Mouse (Mus musculus) kidney, adult 18-20 months (tissue): ENCODE measurements around the gene Fam25c.
A peak's percentile ranks its signal among the peaks of the same experiment; 100 is the strongest.

Experiments
- DNase-seq: peaks from one replicate; pipeline ENCODE4 v3.0.0; 2021

Fam25c gene

DNA sequence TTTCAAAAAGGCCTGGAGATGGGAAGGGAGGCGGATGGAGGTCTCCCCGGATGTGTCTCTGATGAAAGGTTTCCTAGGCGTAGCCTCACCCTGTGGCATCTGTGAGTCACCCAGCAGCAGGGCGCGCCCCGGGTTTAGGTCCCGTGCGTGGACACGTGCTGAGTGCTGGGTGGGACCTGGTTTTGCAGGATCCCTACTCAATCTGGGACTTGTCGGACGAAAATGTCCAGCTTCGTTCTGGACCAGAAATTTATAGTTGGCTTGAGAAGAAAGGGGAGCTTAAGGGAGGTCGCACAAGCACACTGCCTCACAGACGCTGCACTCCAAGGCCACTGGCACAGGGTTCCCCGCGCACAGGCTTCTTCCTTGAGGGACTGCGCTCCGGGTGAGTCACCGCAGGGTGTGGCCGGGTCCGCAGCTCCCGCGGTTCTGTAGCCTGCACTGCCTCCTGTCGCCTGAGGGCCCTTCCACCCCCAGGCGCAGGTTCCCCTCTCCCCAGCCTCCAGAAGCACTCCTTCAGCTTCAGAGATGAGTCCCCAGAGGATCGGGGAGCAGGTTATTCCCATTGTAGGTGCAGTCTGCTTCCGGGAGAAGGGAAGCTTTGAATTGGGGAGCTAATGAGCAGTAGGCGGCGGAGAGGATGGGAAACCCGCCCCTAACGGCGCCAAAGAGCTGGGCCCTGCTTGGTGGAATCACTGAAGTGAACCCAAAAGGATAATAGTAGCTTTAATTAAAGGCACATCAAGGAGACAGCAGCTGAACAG is 8.4 kb upstream of the Fam25c start:
- DNase-seq = peak; percentile 67

DNA sequence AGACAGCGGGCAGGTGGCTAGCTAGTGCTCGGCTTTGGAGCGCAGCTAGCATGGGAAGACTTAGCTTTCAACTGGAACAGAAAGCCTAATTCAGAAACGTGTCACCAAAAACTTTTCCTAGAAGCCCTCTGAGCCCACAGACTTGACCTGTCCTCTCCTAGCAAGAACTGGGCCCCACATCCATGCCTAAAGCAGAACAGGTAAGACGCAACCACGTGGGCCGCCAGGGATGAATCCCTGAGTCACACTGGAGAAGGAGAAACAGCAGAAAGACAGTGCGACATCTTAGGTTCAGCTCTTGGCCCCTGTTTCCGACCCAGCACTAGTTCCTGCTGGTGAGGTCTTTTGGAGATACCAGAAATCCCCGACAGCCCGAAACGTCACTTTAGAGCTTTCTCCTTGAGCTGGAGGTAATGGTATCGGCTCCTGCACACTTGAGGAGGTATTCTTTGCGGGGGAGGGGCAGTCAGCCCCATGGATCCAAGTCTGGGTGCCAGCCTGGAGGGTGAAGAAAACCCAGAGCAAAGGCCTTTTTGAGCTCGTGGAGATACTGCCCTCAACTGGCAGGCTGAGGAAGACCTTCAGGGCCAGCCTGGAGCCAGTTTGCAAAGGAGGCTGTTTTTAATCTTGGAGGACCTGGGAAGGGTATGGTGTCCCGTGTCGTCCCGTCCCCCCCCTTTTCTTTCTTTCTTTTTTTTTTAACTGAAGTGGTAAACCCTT is 7.7 kb upstream of the Fam25c start:
- DNase-seq = peak; percentile 81

DNA sequence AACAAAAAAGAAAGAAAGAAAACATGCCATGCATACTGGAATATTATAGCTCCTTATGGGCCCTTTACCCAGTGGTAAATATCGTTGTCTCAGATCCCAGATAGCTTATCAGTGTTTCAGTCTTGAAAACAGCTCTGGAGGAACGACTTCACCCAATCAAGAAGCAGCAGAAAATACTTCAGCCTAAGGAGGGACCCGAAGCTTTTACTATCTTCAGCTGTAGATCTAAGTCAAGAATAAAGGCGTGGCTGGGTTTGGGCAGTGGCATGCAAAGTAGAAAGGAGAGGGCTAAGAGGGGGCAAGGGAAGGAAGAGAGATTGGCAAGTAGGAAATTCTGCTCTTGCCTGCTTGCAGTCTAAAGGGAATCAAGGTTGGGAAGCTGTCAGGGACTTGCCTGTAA is 6.9 kb upstream of the Fam25c start:
- no peak for DNase-seq

DNA sequence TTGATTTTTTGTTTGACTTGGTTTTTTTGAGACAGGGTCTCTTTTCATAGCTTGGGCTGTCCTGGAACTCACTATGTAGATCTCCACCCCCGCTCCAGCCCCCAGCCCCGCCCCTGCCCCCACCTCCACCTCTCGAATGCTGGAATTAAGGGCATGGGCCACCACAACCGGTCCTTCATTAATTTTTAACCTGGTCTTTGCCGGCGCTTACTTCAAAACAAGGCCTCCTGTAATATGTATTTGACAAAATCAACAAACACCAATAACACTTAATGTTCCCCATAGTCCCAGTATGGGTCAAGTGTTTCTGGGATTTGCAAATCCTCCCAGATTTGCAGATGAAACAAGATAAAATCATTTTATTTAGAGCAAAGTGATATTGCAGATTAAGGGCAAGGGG is 5.0 kb upstream of the Fam25c start:
- no peak for DNase-seq

DNA sequence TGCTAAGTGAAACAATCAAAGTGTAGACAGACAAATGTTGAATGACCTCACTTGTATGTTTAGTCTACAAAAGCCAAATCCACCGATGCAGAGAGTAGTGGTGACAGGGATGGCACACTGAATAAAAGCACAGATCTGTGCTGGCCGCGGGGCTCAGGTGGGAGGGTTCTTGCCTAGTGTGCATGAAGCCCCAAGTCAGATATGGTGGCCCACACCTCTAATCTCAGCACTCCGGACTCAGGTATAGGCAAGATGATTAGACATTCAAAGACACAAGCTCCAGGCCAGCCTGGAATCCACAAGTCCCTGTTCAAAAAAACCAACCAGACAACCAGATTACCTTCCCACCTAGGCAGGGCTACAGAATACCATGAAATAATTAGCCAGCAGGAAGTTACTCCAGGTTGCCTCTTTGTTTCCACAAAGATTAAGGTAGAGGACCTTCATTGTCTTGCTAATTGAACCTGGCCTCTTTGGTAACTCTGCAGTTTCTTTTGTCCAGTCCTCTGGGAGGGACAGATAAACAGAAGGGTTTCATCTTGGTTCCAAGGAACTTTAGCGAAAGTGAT is 4.5 kb upstream of the Fam25c start:
- DNase-seq = no peak

DNA sequence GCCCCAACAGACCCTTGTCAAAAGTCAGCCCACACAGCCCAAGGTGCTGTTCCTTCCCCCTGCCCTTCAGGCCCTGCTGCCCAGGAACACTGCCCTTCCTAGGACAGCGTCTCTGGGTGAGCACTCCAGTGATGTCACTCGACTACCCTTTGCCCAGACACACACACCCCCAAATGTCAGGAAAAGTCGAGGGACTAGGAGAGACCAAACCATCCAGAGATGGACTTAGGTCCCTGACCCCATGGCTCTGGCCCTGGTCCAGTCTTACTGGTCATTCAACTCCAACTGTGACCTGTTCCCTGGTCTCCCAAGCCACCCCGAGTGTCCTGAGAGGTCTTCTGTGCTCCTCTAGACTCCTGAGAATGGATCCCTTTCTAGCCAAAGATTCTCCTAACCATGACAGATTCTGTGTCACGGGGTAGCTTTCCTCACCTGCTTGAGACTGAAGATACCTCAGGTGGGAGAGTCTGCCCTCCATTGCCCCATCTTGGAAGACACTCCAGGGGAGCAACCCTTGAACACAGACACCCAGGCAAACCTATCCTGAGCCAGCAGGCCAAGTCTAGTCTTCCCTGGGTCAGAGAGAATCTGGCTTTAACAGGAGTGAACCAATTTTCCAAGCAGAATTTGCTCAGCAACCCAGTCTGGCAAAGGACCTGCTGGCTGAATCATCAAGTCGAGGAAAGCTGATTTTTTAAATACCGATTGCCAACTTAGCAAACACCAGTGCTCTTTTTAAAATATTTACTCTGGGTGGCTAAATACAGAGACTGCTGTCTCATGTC is 2.6 kb upstream of the Fam25c start:
- DNase-seq = peak; percentile 80

DNA sequence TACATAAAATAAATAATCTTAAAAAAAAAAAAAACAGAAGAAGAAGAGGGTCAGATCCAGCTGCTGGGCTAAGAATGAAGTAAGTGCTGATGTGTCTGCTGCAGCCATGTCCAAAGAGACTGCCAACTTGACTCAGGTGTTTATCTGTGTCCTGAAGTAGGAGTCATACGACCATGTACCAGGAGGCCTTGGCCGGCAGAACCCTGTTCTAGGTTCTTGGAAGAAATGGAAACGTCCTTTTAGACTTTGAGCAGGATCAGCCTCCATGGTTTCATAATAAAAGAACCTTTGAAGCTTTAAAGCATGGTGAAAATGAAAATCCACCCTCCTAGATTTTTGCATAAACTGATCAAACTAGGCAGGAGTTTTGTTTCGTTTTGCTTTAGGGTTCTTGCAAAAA is 777 bp downstream of the Fam25c start:
- DNase-seq = no peak

DNA sequence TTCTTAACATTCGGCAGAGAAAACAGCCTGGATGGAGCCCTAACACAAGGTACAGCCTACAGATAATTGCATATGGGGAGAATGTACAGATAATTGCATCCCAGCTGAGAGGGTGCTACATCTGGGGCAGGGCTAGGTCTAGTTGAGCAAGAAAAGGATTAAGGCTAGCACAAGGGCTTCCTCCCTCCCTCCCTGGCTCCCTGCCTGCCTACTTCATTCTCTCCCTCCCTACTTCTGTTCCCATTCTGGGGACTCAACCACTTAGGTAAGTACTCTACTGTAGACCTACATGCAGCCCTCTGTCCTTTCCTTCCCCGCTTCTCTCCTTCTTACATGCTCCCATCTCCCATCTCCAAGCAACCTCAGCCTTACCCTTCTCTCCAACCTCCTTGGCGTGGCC is 1.9 kb downstream of the Fam25c start:
- no peak for DNase-seq

DNA sequence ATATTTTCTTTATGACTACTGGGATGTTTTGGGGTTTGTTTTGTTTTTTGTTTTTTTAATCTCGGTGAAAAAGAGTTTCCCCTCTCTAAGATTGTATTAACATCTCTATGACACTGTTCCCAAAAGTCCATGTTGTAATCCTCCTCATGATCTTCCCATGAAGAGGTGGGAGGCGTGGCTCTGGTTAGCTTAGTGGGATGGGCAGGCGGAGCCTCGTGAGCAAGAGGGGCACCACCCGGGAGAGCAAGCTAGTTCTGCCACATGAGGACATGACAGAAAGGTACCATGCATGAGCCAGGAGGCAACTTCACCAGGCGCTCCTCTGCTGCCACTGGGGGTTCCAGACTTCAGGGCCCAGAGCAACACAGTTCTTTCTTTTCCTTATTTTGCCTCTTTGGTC is 2.7 kb downstream of the Fam25c start:
- no peak for DNase-seq

DNA sequence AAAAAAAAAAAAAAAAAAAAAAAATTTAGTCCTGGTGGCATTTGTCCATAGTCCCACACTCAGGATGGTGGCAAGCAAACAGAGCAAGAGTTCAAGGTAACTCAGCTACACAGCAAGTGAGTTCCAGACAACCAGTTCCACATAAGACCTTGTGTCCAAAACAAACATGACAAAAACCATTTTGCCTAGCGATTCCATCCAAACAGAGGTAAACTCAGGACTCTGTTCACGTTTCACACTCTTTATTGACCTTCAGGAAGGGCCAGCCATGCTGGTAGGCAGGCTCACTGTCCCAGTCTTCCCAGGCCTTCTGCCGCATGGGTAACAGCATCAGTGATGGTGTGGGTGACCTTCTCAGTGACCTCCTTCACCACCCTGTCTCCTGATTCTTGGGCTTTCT is 3.6 kb downstream of the Fam25c start:
- DNase-seq = no peak

DNA sequence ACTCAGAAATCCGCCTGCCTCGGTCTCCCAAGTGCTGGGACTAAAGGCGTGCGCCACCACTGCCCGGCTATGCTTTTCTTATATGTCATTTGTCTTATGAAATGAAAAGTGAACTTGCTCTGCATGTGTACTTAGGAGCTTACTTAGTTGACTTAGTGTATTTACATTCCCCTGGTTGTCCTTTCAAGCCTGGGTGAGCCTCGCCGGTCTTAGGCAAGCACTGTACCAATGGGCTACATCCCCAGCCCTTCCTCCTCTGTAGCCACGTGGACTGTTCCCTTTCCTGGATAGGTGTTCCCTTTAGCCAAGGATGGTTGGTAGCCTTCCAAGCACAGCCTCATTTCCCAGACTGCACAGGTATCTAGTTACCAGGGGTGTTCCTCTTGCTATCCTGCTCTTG is 6.2 kb downstream of the Fam25c start:
- no peak for DNase-seq

DNA sequence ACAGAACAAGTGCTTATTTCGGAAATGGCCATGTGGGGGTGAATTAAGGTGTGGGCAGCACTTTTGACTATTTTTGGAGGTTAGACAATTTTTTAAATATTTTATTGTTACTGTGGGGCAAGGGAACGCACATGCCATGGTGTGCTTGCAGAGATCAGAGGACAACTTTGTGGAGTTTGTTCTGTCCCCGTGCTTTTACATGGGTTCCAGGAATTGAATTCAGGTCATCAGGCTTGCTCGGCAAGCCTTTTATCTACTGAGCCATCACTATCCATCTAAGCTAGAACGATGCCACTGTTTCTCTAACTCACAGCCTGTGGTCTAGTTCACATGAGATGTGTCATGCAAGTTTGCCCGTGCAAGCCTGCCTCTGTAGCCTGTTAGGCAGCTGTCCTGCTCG is 6.9 kb downstream of the Fam25c start:
- no peak for DNase-seq

DNA sequence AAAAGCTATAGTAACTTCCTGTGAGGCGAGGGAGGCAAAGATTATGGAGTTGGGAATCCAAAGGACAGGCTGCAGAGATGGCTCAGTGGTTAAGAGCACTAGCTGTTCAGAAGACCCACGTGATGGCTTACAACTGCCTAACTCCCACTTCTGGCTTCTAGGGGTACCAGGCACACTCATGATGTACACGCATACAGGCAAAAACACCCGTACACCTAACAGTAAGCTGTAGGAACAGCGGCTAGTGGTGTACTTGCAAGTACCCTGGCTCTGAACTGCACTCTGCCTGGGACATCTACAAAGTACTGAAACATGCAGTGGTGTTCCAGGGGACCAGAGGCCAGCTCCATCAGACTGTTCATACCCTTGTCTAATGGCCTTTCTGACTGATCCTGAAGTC is 8.1 kb downstream of the Fam25c start:
- no peak for DNase-seq

DNA sequence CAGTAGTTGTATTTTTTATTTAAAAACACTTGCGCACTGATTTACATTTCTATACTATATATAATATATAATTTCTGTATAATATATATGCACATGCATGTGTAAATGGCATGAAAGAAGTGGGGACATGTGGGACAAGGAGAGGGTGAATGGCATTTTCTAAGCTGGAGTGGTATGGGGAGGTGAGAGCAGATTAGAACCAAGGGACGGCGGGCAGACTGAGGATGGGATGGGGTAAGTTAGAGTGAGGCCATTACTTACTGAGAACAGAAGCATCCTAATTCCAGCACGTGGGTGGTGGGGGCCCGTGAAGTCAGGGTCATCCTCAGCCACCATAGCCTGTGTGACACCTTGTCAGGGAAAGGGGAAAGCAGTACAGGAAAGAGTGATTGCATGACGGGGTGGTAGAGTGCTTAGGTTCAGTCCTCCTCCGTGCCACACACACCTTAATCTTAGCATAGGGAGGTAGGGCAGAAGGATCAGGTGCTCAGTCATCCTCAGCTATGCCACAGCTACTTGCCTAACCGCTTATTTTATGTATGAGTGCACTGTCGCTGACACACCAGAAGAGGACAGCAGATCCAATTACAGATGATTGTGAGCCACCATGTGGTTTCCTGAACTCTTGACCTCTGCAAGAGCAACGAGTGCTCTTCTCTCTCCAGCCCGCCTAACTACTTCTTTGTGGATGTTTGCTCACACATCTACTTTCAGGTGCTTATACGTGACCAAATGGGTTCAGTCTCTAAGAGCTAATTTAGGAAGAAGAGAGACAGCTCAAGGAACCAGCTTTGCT is 9.3 kb downstream of the Fam25c start:
- no peak for DNase-seq

DNA sequence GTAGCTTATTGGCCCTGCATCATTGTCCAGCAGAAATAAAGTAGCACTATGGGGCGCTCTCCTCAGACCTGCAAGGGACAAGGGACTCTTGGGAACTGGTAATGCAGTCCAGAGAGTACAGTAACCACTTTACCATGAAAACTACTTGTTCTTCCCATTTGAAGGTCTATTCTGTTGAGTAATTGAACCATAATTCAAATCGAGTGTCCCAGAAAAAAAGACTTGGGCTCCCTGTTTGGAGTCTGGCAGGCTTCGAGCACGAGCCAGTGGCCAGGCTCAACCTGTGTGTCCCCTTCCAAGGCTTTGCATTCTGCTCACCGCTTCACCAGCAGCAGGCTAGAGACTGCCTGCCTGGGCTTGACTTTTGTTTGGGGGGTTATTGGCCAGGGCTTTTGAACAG is 10.9 kb downstream of the Fam25c start:
- no peak for DNase-seq

DNA sequence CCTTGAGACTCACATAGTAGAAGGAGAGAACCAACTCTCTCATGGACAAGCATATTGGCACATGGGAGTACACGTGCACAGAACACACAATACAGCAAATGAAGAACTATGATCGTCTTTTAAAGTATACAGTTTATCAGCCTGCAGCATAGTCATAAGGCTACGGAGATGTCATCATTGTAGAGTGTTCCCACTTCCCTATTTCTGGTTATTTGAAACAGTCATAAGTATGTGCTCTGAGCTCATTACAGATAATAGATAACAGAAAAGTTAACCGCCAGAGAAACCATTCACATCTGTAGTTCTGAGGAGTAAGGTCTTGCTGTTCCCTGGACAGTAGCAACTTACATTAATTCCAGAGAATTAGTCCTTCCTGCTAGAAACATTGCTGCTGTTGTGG is 12.2 kb downstream of the Fam25c start:
- DNase-seq = no peak

DNA sequence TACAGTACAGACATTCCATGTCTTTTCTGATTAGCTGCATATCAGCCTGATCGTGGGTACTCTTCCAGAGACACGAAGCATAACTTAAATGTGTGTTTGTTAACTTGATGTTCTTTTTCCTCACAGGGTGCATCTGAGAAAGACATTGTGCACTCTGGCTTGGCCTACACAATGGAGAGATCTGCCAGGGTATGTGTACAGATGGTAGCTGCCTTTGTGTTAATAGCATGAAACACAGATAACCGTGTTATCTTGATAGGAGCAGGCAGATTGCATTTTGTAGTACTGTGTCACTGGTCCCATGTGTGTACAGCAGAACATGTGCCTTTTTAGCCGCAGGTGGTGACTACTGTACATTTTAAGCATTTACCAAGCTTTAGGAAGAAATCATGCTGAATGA is 13.2 kb downstream of the Fam25c start:
- no peak for DNase-seq

DNA sequence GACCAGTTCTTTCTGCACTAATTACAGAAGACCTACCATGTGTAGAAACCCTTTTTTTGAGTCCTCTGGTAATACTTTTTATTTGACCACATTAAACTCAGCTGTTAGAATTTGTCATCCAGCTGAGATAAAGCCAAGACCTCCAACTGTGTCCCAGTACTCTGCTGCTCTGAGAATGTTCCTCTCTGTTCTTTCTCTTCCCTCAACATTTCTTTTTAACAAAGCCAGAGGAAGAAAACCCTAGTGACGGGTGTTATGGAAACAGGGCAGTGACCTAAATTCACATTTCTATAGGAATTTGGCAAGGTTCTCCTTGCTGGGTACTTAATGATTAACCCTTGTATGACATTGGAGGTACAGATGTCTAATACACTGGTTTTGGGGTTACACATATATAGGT is 15.8 kb downstream of the Fam25c start:
- no peak for DNase-seq

DNA sequence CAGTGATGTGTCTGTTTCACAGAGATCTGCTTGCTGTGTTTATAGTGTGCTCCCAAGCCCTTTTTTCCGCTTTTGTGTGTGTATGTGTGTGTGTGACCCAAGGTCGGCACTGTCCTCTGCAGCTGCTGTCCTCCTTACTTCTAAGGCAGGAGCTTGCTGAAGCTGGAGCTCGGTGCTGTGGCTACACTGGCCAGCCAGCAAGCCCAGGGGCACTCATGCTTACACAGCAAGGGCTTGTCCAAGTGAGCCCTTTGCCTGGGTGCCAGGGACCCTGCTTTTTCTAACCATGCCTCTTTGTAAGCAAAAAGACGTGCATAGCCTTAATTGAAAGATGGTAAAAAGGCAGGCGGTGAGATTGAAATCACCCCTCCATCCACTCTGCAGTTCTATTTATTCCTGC is 22.8 kb downstream of the Fam25c start:
- DNase-seq = no peak

DNA sequence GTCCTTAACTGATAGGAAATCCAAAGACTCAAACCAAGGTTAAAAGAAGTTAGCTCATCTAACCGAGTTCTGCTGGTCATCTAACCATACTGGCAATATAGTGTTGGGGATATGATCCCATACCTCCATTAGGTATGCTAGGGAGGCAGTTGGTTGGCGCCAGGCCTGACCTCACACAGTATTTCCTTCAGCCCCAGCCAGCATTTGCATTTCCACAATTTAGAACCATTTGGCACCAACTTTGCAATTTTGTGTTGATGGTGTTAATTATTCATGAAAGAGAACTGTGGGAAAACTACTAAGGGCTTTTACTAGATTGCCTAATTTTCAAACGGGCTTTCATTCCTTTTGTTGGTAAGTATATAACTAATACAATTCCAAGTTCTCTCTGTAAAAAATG is 23.3 kb downstream of the Fam25c start:
- DNase-seq = no peak

DNA sequence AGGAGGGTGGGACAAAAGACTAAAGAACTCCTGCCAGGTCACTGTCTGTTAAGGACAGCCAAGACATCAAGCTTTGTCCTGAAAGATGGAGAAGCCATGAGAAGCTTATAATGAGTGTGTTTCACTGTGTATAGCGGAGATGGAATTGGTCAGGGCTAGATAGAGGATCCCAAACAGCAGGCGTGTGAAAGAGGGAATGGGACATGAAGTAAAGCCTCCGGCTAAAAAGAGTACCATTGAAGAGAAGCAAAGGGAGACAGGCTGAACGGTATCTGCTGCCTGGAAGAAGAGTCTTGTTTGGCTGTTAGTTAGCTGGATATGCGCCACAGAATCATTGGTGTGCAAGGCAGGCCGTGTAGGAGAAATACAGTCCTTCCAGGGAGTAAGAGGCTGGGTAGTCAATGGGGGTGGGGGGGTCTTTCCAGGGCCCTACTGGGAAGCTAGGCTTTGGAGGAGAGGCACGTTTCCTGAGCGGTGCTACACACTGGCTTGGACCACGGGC is 24.5 kb downstream of the Fam25c start:
- DNase-seq = no peak

DNA sequence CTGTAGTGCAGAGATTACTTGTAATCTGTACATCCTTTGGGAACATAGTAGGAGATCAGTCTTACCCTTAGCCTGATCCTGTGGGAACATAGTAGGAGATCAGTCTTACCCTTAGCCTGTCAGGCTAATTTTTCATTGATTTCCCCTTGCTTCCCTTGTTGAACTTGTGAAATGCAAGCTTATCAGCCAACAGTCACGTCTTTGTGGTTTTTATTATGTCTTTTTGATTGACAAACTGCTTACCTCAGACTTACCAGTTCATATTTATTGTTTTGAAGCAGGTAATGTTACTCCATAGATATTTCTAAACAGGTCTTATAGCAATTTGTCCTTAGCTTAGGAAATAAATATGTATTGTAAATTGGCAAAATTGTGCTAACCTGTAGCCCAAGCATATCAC is 27.6 kb downstream of the Fam25c start:
- no peak for DNase-seq

DNA sequence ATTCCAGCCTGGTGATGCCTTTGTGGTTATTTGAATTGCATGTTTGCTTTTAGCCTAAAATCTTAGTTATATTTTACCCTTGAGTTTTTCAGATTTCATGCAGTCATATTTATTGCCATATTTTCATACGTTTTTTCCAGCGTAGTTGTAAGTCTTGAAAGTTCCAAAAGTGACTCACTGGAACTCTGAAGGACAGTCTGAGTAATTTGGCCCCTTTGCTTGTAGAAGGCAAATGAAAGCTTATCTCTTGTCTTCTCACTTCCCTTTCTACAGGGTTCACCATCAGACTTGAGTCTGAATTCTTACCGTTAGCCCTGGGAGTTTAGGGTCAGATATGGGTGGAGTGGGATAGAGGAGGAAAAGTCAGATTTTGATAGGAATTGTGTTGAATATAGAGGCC is 28.6 kb downstream of the Fam25c start:
- no peak for DNase-seq
